Mouse (Mus musculus) embryonic fibroblast, embryonic 13.5 days (primary cell): ENCODE measurements at regions not wholly inside any gene's neighbourhood (a gene's known extent, or its start where the extent isn't known, plus 50 kb on each side); places are given as distances from the start of the nearest gene placed in this dataset.
A peak's percentile ranks its signal among the peaks of the same experiment; 100 is the strongest.

Source experiments
- H3K27ac ChIP-seq: 2 replicates; pipeline ENCODE4 v1.5.1; 2012; ENCODE audit warnings: low read length, control low read depth, inconsistent platforms; ENCODE audit not compliant: insufficient read depth
- H3K4me1 ChIP-seq: 2 replicates; pipeline ENCODE4 v1.6.1; 2011; ENCODE audit warnings: low read length; ENCODE audit not compliant: control insufficient read depth, insufficient read depth
- H3K4me3 ChIP-seq: 2 replicates; pipeline ENCODE4 v1.5.1; 2011; ENCODE audit warnings: mild to moderate bottlenecking, control low read depth, low read length; ENCODE audit not compliant: insufficient read depth
- CTCF ChIP-seq: IDR thresholded peaks from 2 replicates; pipeline ENCODE4 v1.5.1; 2011; ENCODE audit warnings: mild to moderate bottlenecking, control low read depth, low read length, moderate library complexity, borderline replicate concordance; ENCODE audit not compliant: insufficient read depth
- POLR2A ChIP-seq: IDR thresholded peaks from 2 replicates; pipeline ENCODE4 v1.6.1; 2011; ENCODE audit warnings: low read depth, mild to moderate bottlenecking, control low read depth, low read length, moderate library complexity

GRCm38 (mm10) chr5:118878722-118879121, 318.2 kb downstream of the Med13l start:
- Histone ChIP-seq H3K4me1 (peaks cover 4% of the 10 kb centered on the region), H3K4me3 (no peak overlapping the region), H3K27ac (no peak overlapping the region)
- TF ChIP-seq CTCF (no peak), POLR2A (no peak)

DNA sequence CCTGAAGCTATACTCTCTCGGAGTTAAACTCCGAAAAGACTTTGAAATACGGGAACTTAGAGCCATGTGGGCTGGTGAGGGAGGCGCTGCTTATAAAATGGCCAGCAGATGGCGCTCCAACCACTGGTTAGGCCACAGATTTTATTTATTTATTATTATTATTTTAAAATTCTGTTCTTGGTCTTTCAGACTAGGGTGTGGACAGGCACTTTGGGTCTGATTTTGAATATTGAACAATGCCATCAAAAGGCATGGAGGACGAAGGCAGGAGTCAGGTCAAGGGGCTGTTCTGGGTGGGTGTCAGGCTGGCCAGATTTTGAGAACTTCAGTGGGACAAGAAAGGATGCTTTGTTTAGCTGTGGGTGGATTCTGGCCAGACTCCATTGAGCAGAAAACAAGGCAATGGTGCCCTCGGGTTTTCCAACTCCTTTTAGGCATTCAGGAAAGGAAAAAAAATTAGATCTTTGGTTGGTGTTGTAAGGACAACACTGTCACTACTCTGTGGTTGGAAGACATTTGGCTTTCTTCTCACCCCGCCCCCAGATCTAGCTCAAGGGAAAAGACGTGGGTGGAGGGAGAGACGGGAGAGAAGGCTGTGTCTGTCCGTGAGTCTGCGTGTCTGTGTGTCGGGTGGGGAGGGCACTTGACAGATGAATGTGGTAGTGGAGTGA, 319.5 kb downstream of the Med13l start:
- H3K4me3 ChIP-seq = no peak overlapping the region
- H3K4me1 ChIP-seq = peaks cover 4% of the 10 kb centered on the region
- TF ChIP-seq POLR2A (no peak), CTCF (peak; percentile 51; the same call in 1 of the 2 replicates)
- peak overlapping the region; percentile 35; the same call in 1 of the 2 replicates for H3K27ac ChIP-seq

- no peak overlapping the region for H3K27ac ChIP-seq
- no peak overlapping the region for H3K4me3 ChIP-seq
- H3K4me1 ChIP-seq = peaks cover 4% of the 10 kb centered on the region
- TF ChIP-seq CTCF (no peak), POLR2A (no peak)
These were observed 320.1 kb downstream of the Med13l start for GRCm38 (mm10) chr5:118880546-118880945.

DNA sequence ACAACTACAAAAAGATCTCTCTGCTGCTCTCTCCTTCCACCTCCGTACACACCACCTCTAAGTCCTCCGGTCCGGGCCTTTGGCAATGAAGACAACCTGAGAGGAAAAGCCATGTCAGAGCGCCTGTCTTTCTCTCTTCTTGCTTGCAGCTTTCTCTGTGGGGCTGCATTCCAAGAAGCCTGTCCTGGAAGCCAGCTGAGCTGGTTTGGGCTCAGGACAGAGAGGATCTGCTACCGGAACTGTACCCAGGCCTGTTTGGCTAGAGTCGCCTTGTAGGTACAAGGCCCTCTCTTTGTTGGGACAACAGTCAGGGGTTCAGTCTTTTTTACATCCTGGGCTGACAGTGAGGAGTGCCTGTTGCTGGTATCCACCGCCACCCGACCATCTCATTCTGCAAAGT, 321.4 kb downstream of the Med13l start:
- Histone ChIP-seq H3K4me1 (peaks cover 4% of the 10 kb centered on the region), H3K4me3 (no peak overlapping the region), H3K27ac (no peak overlapping the region)
- TF ChIP-seq POLR2A (no peak), CTCF (no peak)

DNA sequence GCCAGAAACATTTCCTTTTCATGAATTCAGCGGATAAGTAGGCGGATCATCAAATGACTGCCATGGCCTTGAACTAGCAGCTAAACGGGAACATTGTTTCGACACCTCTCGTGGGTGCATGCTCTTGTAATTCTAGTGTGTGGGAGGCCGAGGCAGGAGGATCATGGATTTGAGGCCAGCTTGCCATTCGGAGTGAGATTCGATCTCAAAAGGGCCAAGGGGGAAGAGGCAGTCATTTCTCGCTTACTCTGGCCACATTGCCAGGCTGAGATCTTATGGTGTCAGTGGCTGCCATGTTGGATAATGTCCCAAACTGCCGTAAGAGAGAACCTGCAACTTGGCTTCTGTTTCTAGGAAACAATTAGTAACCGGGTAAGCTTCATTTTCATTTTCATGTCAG, 327.7 kb downstream of the Med13l start:
- Histone ChIP-seq H3K4me3 (no peak overlapping the region), H3K4me1 (no peaks in the 10 kb centered on the region), H3K27ac (no peak overlapping the region)
- TF ChIP-seq POLR2A = no peak
- no peak for TF ChIP-seq CTCF

- Histone ChIP-seq H3K27ac (no peak overlapping the region), H3K4me3 (no peak overlapping the region), H3K4me1 (no peaks in the 10 kb centered on the region)
- TF ChIP-seq CTCF (no peak), POLR2A (no peak)
These were observed 330.7 kb downstream of the Med13l start for GRCm38 (mm10) chr5:118891131-118891530.

DNA sequence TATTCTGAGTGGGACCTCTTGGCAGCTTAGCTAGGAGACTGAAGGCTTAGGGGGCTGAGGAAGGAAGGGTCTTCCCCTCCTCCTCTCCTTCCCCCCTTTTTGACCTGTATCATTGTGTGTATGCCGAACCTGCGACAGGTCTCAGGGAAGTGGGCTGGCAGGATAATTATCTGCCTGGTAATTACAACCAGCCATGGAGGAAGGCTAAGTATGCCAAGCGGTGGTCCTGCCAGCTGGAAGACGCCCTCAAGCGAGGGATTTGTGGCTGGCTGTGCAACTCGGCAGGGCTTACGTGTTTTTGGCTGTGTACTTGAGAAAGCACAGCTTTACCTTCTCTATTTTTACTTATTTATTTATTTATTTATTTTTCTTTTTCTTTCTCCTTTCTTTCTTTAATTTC, 347.7 kb downstream of the Med13l start:
- no peak for TF ChIP-seq CTCF
- H3K27ac ChIP-seq = no peak overlapping the region
- no peak overlapping the region for H3K4me3 ChIP-seq
- H3K4me1 ChIP-seq = no peaks in the 10 kb centered on the region

- no peak overlapping the region for H3K4me3 ChIP-seq
- H3K4me1 ChIP-seq = no peaks in the 10 kb centered on the region
- H3K27ac ChIP-seq = no peak overlapping the region
- TF ChIP-seq POLR2A (no peak), CTCF (no peak)
These were observed 349.3 kb downstream of the Med13l start for GRCm38 (mm10) chr5:118909756-118910155.

DNA sequence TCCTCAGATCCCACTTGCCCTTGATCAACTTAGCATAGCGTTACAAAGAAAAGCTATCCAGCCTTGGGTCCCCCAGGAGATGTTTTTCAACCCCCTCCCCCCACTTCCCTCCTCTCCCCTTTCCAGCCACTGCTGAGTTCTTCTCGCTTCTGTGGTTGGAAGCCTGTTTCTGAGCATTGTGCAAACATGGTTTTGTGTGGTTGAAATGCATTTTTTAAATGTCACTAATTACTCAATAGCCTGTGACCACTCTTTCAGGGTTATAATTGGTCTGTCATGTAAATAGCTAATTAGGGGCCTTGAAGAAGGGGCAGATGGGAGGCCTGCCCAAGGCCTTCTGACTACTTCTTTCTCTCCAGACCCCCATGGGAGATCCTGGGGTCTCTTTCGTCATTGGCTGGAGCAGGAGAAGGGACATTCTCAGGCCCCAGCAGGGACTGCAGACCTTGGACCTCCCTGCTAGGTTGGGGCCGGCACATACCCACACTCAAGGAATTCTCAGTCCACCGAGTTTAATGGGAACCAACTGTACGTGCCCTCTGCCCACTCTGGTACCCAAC, 353.8 kb downstream of the Med13l start:
- no peak overlapping the region for H3K27ac ChIP-seq
- H3K4me1 ChIP-seq = no peaks in the 10 kb centered on the region
- TF ChIP-seq CTCF (no peak), POLR2A (no peak)
- H3K4me3 ChIP-seq = no peak overlapping the region

DNA sequence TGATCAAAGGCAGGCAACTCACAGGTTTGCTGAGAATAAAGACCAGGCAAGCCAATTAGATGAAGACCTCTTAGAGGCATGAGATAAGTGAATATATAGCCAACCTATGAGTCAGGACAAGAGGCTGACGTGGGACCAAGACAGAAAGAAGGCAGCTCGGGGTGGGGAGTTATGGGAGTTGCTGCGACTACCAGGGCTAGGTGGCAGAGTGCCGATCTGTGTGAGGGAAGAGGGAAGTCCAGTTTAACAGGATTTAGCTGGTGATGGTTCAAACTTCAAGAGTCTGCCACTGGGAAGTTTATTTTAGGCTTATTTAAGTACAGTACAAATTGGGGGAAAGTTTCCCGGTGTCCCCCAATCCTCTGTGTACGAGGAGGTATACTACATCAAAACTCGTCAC, 362.9 kb downstream of the Med13l start:
- Histone ChIP-seq H3K27ac (no peak overlapping the region), H3K4me3 (no peak overlapping the region), H3K4me1 (no peaks in the 10 kb centered on the region)
- TF ChIP-seq CTCF = no peak
- no peak for TF ChIP-seq POLR2A
